Mouse (Mus musculus) kidney, embryonic 16.5 days (tissue): ENCODE data around the gene Fam98a. TPM values are rescaled to one million over a fixed set of nuclear protein-coding genes. Genes with fewer than 3 reads are reported as not detected.

Experiments used
- ATAC-seq: fragments of 200-750 bp; cut with Nextera tagmentation; 2 replicates; pipeline ENCODE4 v1.8.0; 2017; ENCODE audit warnings: moderate TSS enrichment; ENCODE audit not compliant: low FRiP score, low TSS enrichment
- H3K27ac ChIP-seq: fragments of 300-500 bp; sonication (generic); 2 replicates; pipeline ENCODE4 v1.5.1; 2014; ENCODE audit warnings: low read length
- H3K27me3 ChIP-seq: fragments of 300-500 bp; sonication (generic); 2 replicates; pipeline ENCODE4 v1.6.1; 2014; ENCODE audit warnings: low read length, control low read depth, mixed read lengths; ENCODE audit not compliant: insufficient read depth
- H3K36me3 ChIP-seq: fragments of 300-500 bp; sonication (generic); 2 replicates; pipeline ENCODE4 v1.6.1; 2014; ENCODE audit warnings: low read length, control low read depth, mixed read lengths; ENCODE audit not compliant: insufficient read depth
- H3K4me1 ChIP-seq: fragments of 300-500 bp; sonication (generic); 2 replicates; pipeline ENCODE4 v1.6.1; 2014; ENCODE audit warnings: low read length, control low read depth, mixed read lengths; ENCODE audit not compliant: insufficient read depth
- H3K4me2 ChIP-seq: fragments of 300-500 bp; sonication (generic); replicated peaks from 2 replicates; pipeline ENCODE4 v1.6.1; 2014; ENCODE audit warnings: low read depth, low read length
- H3K4me3 ChIP-seq: fragments of 300-500 bp; sonication (generic); 2 replicates; pipeline ENCODE4 v1.5.1; 2014; ENCODE audit warnings: mild to moderate bottlenecking, low read length
- H3K9ac ChIP-seq: fragments of 300-500 bp; sonication (generic); replicated peaks from 2 replicates; pipeline ENCODE4 v1.6.1; 2014; ENCODE audit warnings: low read length
- H3K9me3 ChIP-seq: fragments of 300-500 bp; sonication (generic); 2 replicates; pipeline ENCODE4 v1.6.1; 2016; ENCODE audit warnings: low read length, control low read depth
- WGBS: fragments of 180-500 bp; shearing (Covaris S2); extraction: QIAGEN DNeasy Blood & Tissue Kit; methylation state at CpG from one replicate; pipeline ENCODE4 v1.1.7; 2014; 5-methylcytosine and 5-hydroxymethylcytosine counted together
- polyA plus RNA-seq: library from polyadenylated mRNA; unstranded; fragments of >200 nt; fragmentation: Nextera tagmentation; extraction: Ambion mirVana; gene quantifications from 2 replicates; pipeline ENCODE4 v1.2.1, GENCODE M21; 2015

Gene Fam98a
- polyA plus RNA-seq, 1 experiment from 2014 or later: 23.0 TPM

- Histone ChIP-seq H3K9ac (no peak overlapping the region), H3K9me3 (no peaks in the 10 kb centered on the region), H3K36me3 (no peaks in the 10 kb centered on the region), H3K27ac (no peak overlapping the region), H3K27me3 (no peaks in the 10 kb centered on the region), H3K4me3 (no peak overlapping the region), H3K4me1 (0 out of 2 replicates have a peak, but pooled peaks cover 2% of the 10 kb centered on the region), H3K4me2 (no peak overlapping the region)
- 68% methylated on average over 10 of the region's 10 CpGs for WGBS
- ATAC-seq: peak; percentile 71
These were observed 45.6 kb downstream of the Fam98a start for GRCm38 (mm10) chr17:75506097-75506675.

GRCm38 (mm10) chr17:75505053-75505452, 46.7 kb downstream of the Fam98a start:
- no peak for ATAC-seq
- WGBS: 92% methylated on average over 5 of the region's 5 CpGs
- Histone ChIP-seq H3K9ac (no peak overlapping the region), H3K4me2 (no peak overlapping the region), H3K4me3 (no peak overlapping the region), H3K27me3 (no peaks in the 10 kb centered on the region), H3K27ac (no peak overlapping the region), H3K4me1 (0 out of 2 replicates have a peak, but pooled peaks cover 2% of the 10 kb centered on the region), H3K36me3 (no peaks in the 10 kb centered on the region), H3K9me3 (no peaks in the 10 kb centered on the region)

GRCm38 (mm10) chr17:75503031-75503430, 48.7 kb downstream of the Fam98a start:
- no peak overlapping the region for H3K27ac ChIP-seq
- H3K36me3 ChIP-seq: no peaks in the 10 kb centered on the region
- ATAC-seq: no peak
- H3K9ac ChIP-seq: no peak overlapping the region
- 0 out of 2 replicates have a peak, but pooled peaks cover 2% of the 10 kb centered on the region for H3K4me1 ChIP-seq
- H3K4me2 ChIP-seq: no peak overlapping the region
- no peaks in the 10 kb centered on the region for H3K9me3 ChIP-seq
- H3K4me3 ChIP-seq: no peak overlapping the region
- 84% methylated on average over 3 of the region's 3 CpGs for WGBS
- no peaks in the 10 kb centered on the region for H3K27me3 ChIP-seq

DNA sequence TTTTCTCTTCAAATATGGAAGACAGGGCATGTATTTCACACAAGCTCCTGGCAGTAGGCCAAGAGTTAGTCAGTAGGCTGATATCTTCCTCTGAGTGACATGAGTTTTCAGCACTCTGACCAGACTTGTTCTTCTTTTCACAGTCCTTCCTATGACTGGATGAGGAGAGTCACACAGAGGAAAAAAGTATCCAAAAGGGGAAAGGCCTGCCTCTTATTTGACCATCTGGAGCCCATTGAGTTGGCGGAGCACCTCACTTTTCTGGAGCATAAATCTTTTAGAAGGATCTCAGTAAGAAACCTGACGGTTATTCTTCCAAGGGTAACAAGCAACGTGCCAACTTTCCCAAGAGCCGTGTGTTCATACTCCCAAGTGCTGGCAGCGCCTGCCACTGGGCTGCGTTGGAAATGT, 53.5 kb downstream of the Fam98a start:
- 86% methylated on average over 6 of the region's 6 CpGs for WGBS
- H3K27ac ChIP-seq: no peak overlapping the region
- H3K27me3 ChIP-seq: no peaks in the 10 kb centered on the region
- no peaks in the 10 kb centered on the region for H3K4me1 ChIP-seq
- no peak overlapping the region for H3K4me2 ChIP-seq
- no peak overlapping the region for H3K9ac ChIP-seq
- H3K9me3 ChIP-seq: no peaks in the 10 kb centered on the region
- H3K4me3 ChIP-seq: no peak overlapping the region
- H3K36me3 ChIP-seq: no peaks in the 10 kb centered on the region
- no peak for ATAC-seq

DNA sequence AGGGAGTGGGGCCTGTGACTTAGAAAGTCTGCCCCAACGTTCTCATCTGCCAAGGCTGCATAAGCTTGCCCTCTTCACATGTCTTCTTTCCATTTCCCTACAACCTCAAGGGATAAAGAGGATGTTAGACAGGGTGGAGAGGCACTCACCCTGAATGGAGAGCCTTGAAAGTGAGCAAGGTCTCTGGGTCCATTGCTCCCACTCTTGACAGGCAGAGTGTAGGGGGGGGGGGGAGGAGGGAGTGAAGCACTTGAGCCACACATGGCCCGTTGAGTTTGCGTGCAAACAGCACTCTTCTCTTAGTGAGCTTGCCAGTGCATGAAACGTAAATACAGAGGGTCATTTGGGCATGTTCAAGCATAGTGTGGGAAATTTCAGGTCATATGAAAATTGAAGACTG, 56.5 kb downstream of the Fam98a start:
- no peak for ATAC-seq

More for the DNA sequence above, 56.5 kb downstream of the Fam98a start:
- H3K36me3 ChIP-seq: no peaks in the 10 kb centered on the region
- no peaks in the 10 kb centered on the region for H3K4me1 ChIP-seq
- no peak overlapping the region for H3K27ac ChIP-seq
- no peaks in the 10 kb centered on the region for H3K27me3 ChIP-seq
- 60% methylated on average over 4 of the region's 4 CpGs for WGBS
- H3K4me3 ChIP-seq: no peak overlapping the region
- no peak overlapping the region for H3K4me2 ChIP-seq
- H3K9ac ChIP-seq: no peak overlapping the region
- no peaks in the 10 kb centered on the region for H3K9me3 ChIP-seq

Other genes with a start within 250 kb of the Fam98a start
- 21.5 and 26.5 TPM in 2 replicates for gene Rasgrp3, start 116.0 kb downstream of the Fam98a start, polyA plus RNA-seq